ENCODE assay signal across 29 mouse cellular contexts in genomic region chr7:133828514-133828913, GRCm38 (mm10). TPM values are rescaled to one million over a fixed set of nuclear protein-coding genes. Genes with fewer than 3 reads are reported as not detected.
DNase-seq lines count a peak whose midpoint lies in the region; ATAC-seq lines count a peak whose summit lies in the region.
"Had no signal": no experiment of that assay in that cellular context is flagged by ENCODE, and none has a peak within 500 bp of the region (broad histone marks: within the 10 kb centered on the region; RNA-seq: fewer than 3 reads in every experiment).

No protein-coding gene starts in this region.

- H3K4me1 ChIP-seq in forebrain, embryonic 12.5 days = no peaks in the 10 kb centered on the region
- H3K4me1 ChIP-seq in forebrain, embryonic 15.5 days = no peaks in the 10 kb centered on the region
- peaks cover 4% of the 10 kb centered on the region for H3K4me1 ChIP-seq in heart, embryonic 15.5 days (replicated peaks)
- 0 out of 2 replicates have a peak, but pooled peaks cover 3% of the 10 kb centered on the region for H3K4me1 ChIP-seq in midbrain, embryonic 10.5 days
- no peaks in the 10 kb centered on the region for H3K4me1 ChIP-seq in midbrain, embryonic 11.5 days (ENCODE audit: control insufficient read depth, insufficient read depth, low read length)
- H3K4me1 ChIP-seq: hindbrain, embryonic 12.5 days; liver, embryonic 15.5 days had no signal

- no peak overlapping the region for H3K4me3 ChIP-seq in forebrain, embryonic 12.5 days (replicated peaks)
- no peak overlapping the region for H3K4me3 ChIP-seq in forebrain, embryonic 15.5 days
- no peak overlapping the region for H3K4me3 ChIP-seq in heart, embryonic 15.5 days
- H3K4me3 ChIP-seq in midbrain, embryonic 10.5 days = no peak overlapping the region
- no peak overlapping the region for H3K4me3 ChIP-seq in midbrain, embryonic 11.5 days (ENCODE audit: low read depth, low read length)
- H3K4me3 ChIP-seq: embryonic facial prominence, embryonic 13.5 days; erythroblast, embryonic 14.5 days; heart, adult 2 months; hindbrain, embryonic 12.5 days; left cerebral cortex, adult 2 months; liver, embryonic 15.5 days had no signal

- 49% methylated on average over 4 of the region's 4 CpGs for WGBS in forebrain, embryonic 12.5 days
- WGBS in forebrain, embryonic 15.5 days = 35% methylated on average over 4 of the region's 4 CpGs
- 32% methylated on average over 4 of the region's 4 CpGs for WGBS in heart, embryonic 15.5 days
- WGBS in midbrain, embryonic 10.5 days = 65% methylated on average over 4 of the region's 4 CpGs
- 57% methylated on average over 4 of the region's 4 CpGs for WGBS in midbrain, embryonic 11.5 days

- H3K4me2 ChIP-seq in forebrain, embryonic 12.5 days = no peak overlapping the region
- no peak overlapping the region for H3K4me2 ChIP-seq in forebrain, embryonic 15.5 days (replicated peaks)
- H3K4me2 ChIP-seq in heart, embryonic 15.5 days = no peak overlapping the region
- no peak overlapping the region for H3K4me2 ChIP-seq in midbrain, embryonic 11.5 days
- H3K4me2 ChIP-seq: embryonic facial prominence, embryonic 13.5 days; hindbrain, embryonic 12.5 days; liver, embryonic 15.5 days had no signal

- intact Hi-C loops in heart, postnatal 36 days (cut with DNase I) = no loop called here

- DNase-seq in heart, postnatal 36 days = no peak
- DNase-seq in midbrain, embryonic 10.5 days (ENCODE audit: low spot score) = no peak
- DNase-seq in midbrain, embryonic 11.5 days (ENCODE audit: low spot score, missing footprints) = no peak
- DNase-seq in testis, postnatal 14 days (ENCODE audit: low spot score) = peak; percentile 24
- no peak for DNase-seq in testis, postnatal 10 days (ENCODE audit: low spot score)
- DNase-seq: adrenal gland, adult 8-10 months; cerebellum, adult 2 months; cerebellum, postnatal 25 days; embryo, embryonic 11 days; gastrocnemius, postnatal 25 days; heart, adult 2 months; kidney, postnatal 4 days; right cerebral cortex, postnatal 25 days; thymus, adult 2 months; thymus, postnatal 4 days had no signal

- H3K27me3 ChIP-seq in forebrain, embryonic 12.5 days = no peaks in the 10 kb centered on the region
- no peaks in the 10 kb centered on the region for H3K27me3 ChIP-seq in forebrain, embryonic 15.5 days
- H3K27me3 ChIP-seq in heart, embryonic 15.5 days = no peaks in the 10 kb centered on the region
- H3K27me3 ChIP-seq in midbrain, embryonic 10.5 days (ENCODE audit: low read depth, poor library complexity, severe bottlenecking) = no peaks in the 10 kb centered on the region
- no peaks in the 10 kb centered on the region for H3K27me3 ChIP-seq in midbrain, embryonic 11.5 days (ENCODE audit: control insufficient read depth, insufficient read depth, low read length)
- H3K27me3 ChIP-seq: embryonic facial prominence, embryonic 13.5 days; hindbrain, embryonic 12.5 days; liver, embryonic 15.5 days had no signal

- H3K9ac ChIP-seq in forebrain, embryonic 12.5 days = no peak overlapping the region
- no peak overlapping the region for H3K9ac ChIP-seq in forebrain, embryonic 15.5 days (replicated peaks)
- H3K9ac ChIP-seq in heart, embryonic 15.5 days = no peak overlapping the region
- no peak overlapping the region for H3K9ac ChIP-seq in midbrain, embryonic 11.5 days (ENCODE audit: low read length)
- H3K9ac ChIP-seq: embryonic facial prominence, embryonic 13.5 days; hindbrain, embryonic 12.5 days; liver, embryonic 15.5 days had no signal

- no peaks in the 10 kb centered on the region for H3K36me3 ChIP-seq in forebrain, embryonic 12.5 days (replicated peaks)
- H3K36me3 ChIP-seq in forebrain, embryonic 15.5 days = no peaks in the 10 kb centered on the region
- H3K36me3 ChIP-seq in heart, embryonic 15.5 days = no peaks in the 10 kb centered on the region
- H3K36me3 ChIP-seq in midbrain, embryonic 10.5 days = no peaks in the 10 kb centered on the region
- no peaks in the 10 kb centered on the region for H3K36me3 ChIP-seq in midbrain, embryonic 11.5 days (ENCODE audit: control insufficient read depth, insufficient read depth, low read length)
- H3K36me3 ChIP-seq: embryonic facial prominence, embryonic 13.5 days; hindbrain, embryonic 12.5 days; liver, embryonic 15.5 days had no signal

- H3K27ac ChIP-seq in forebrain, embryonic 12.5 days = 0 out of 2 replicates have a peak overlapping the region, but pooled peaks have one; percentile 13
- no peak overlapping the region for H3K27ac ChIP-seq in forebrain, embryonic 15.5 days (replicated peaks)
- H3K27ac ChIP-seq in heart, embryonic 15.5 days = no peak overlapping the region
- 0 out of 2 replicates have a peak overlapping the region, but pooled peaks have one; percentile 28 for H3K27ac ChIP-seq in midbrain, embryonic 10.5 days (replicated peaks)
- no peak overlapping the region for H3K27ac ChIP-seq in midbrain, embryonic 11.5 days (ENCODE audit: low read depth, low read length)
- H3K27ac ChIP-seq: embryonic facial prominence, embryonic 13.5 days; heart, adult 2 months; hindbrain, embryonic 12.5 days; left cerebral cortex, adult 2 months; liver, embryonic 15.5 days had no signal

- 0 out of 2 replicates have a peak, but pooled peaks cover 4% of the 10 kb centered on the region for H3K9me3 ChIP-seq in forebrain, embryonic 12.5 days
- no peaks in the 10 kb centered on the region for H3K9me3 ChIP-seq in forebrain, embryonic 15.5 days
- no peaks in the 10 kb centered on the region for H3K9me3 ChIP-seq in heart, embryonic 15.5 days (replicated peaks)
- H3K9me3 ChIP-seq in midbrain, embryonic 10.5 days (replicated peaks) = peaks cover 5% of the 10 kb centered on the region
- no peaks in the 10 kb centered on the region for H3K9me3 ChIP-seq in midbrain, embryonic 11.5 days (ENCODE audit: control insufficient read depth, low read length)
- H3K9me3 ChIP-seq: embryonic facial prominence, embryonic 13.5 days; hindbrain, embryonic 12.5 days; liver, embryonic 15.5 days had no signal

- ATAC-seq in forebrain, embryonic 12.5 days (ENCODE audit: low FRiP score) = no peak
- no peak for ATAC-seq in forebrain, embryonic 15.5 days (replicated peaks)
- 0 out of 2 replicates have a peak, but pooled peaks have one; percentile 27 for ATAC-seq in heart, embryonic 15.5 days (replicated peaks; ENCODE audit: insufficient number of reproducible peaks, insufficient read depth, low FRiP score, low read depth)
- ATAC-seq in midbrain, embryonic 11.5 days (ENCODE audit: low FRiP score) = no peak
- ATAC-seq: activated CD4-positive, CD25-positive, alpha-beta regulatory T cell, adult 4 months; forebrain, embryonic 14.5 days; intestine, postnatal 0 days; lung, postnatal 0 days had no signal

RNA-seq across cellular contexts. Expression of gene Dhx32, which starts 46.0 kb away (rescaled TPM):
- polyA plus RNA-seq in forebrain, embryonic 12.5 days (2016; fragmentation: Nextera tagmentation; extraction: Ambion mirVana) = 55.7 and 60.5 TPM in 2 replicates
- polyA plus RNA-seq in forebrain, embryonic 15.5 days (2015; fragmentation: Nextera tagmentation; extraction: Ambion mirVana) = 50.3 and 53.0 TPM in 2 replicates
- polyA plus RNA-seq in heart, embryonic 15.5 days (2015; fragmentation: Nextera tagmentation; extraction: Ambion mirVana) = 30.4 and 31.3 TPM in 2 replicates
- total RNA-seq in heart, postnatal 36 days (2021) = 10 to 100 TPM; 42.0 to 44.4 TPM
- polyA plus RNA-seq in midbrain, embryonic 10.5 days (2016; fragmentation: Nextera tagmentation; extraction: Ambion mirVana) = 79.2 and 81.1 TPM in 2 replicates
- 80.7 and 82.6 TPM in 2 replicates for polyA plus RNA-seq in midbrain, embryonic 11.5 days (2014; fragmentation: Nextera tagmentation; extraction: Ambion mirVana)

RNA-seq across cellular contexts. Expression of gene Fank1, which starts 51.9 kb away (rescaled TPM):
- 1.5 TPM in 2 replicates for polyA plus RNA-seq in forebrain, embryonic 12.5 days (2016; fragmentation: Nextera tagmentation; extraction: Ambion mirVana)
- 4.0 TPM in 2 replicates for polyA plus RNA-seq in forebrain, embryonic 15.5 days (2015; fragmentation: Nextera tagmentation; extraction: Ambion mirVana)
- 0.18 and 0.19 TPM in 2 replicates for polyA plus RNA-seq in heart, embryonic 15.5 days (2015; fragmentation: Nextera tagmentation; extraction: Ambion mirVana)
- total RNA-seq in heart, postnatal 36 days (2021) = not detected
- 1.4 and 1.7 TPM in 2 replicates for polyA plus RNA-seq in midbrain, embryonic 10.5 days (2016; fragmentation: Nextera tagmentation; extraction: Ambion mirVana)
- 1.6 TPM in 2 replicates for polyA plus RNA-seq in midbrain, embryonic 11.5 days (2014; fragmentation: Nextera tagmentation; extraction: Ambion mirVana)
- total RNA-seq: gastrocnemius, postnatal 25 days; heart, adult 2 months; megakaryocyte progenitor cell, adult 5-6 weeks had no signal
- polyA plus RNA-seq: activated CD4-positive, CD25-positive, alpha-beta regulatory T cell, adult 4 months; erythroblast, embryonic 14.5 days; liver, embryonic 15.5 days; spleen, adult 2 months had no signal

Comparison
In these comparisons a context has a peak if more than half of its experiments do, and no peak if none do; other contexts are left out.
1. H3K27ac ChIP-seq: peak in forebrain, embryonic 12.5 days (single experiment) and midbrain, embryonic 10.5 days (single experiment); none in forebrain, embryonic 15.5 days (single experiment), heart, embryonic 15.5 days (single experiment) and midbrain, embryonic 11.5 days (single experiment).